Mouse (Mus musculus): Measurements from ENCODE around the gene Olfr1354.
"Not testable (repeated sequence)": the region's sequence is repeated elsewhere in the genome, so short reads cannot be mapped to it uniquely, and the experiment has no call there.

Olfr1354 gene

DNA sequence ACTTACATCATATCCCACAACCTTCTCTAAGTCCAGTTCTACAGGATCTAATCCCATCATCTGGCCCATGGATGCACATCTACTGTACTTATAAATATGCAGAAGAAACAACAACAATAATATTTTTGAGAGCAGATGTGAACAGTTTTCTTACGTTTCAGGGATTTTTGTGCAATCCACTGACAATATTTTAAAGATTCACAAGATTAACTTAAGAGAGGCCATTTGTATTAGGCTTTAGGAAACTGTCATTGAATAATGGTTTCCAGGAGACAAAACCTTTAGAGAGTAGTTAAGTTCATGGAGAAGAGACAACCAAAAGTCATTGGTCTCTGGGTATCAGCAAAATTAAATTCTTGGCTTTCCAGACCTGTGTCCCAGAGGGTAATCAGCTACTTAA, at the start of gene Olfr1354:
Gene Olfr1354, plus strand, starts transcription at position 301 of the 400 bp plus-strand sequence.
- not testable (repeated sequence) for DNase-seq (ENCODE audit: low read depth, low spot score)

DNA sequence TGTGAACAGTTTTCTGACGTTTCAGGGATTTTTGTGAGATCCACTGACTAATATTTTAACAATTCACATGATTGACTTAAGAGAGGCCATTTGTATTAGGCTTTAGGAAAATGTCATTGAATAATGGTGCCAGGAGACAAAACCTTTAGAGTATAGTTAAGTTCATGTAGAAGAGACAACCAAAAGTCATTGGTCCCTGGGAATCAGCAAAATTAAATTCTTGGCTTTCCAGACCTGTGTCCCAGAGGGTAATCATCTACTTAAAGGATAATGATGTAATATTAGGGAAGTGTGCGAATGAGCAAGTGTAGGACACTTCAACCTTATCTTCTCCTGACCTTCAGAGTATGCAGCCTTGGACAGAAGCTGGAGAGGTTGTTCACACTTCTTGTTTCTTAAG, 37.7 kb upstream of the Olfr1354 start, which contains the start of gene Olfr1355:
Gene Olfr1355, plus strand, starts transcription at position 301 of the 400 bp plus-strand sequence.
- no peak for DNase-seq (ENCODE audit: low read depth, low spot score)

DNA sequence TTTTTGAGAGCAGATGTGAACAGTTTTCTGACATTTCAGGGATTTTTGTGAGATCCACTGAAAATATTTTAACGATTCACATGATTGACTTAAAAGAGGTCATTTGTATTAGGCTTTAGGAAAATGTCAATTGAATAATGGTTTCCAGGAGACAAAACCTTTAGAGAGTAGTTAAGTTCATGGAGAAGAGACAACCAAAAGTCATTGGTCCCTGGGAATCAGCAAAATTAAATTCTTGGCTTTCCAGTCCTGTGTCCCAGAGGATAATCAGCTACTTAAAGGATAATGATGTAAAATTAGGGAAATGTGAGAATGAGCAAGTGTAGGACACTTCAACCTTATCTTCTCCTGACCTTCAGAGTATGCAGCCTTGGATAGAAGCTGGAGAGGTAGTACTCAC, 37.4 kb downstream of the Olfr1354 start, which contains the start of gene Olfr8:
Gene Olfr8, plus strand, starts transcription at position 301 of the 400 bp plus-strand sequence.
- not testable (repeated sequence) for DNase-seq (ENCODE audit: low read depth, low spot score)

DNA sequence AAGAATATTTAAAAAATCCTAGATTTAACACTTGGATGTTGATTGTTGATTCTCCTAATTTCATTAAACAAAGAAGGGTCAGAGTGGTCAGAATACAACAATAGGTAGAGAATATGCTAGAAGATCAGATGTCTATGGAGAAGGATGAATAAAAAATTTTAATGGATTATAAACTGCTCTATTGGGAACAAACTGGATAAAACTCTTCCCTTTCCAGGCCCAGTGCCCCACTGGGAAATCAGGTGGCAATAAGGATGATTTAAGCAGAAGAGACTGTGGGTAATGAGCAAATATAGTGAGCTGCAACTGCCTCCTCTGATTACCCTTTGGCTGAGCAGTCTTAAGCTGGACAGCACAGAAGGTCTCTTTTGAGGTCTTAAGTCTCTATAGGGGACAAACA, 50.0 kb downstream of the Olfr1354 start, which contains the start of gene Olfr1353:
Gene Olfr1353, plus strand, starts transcription at position 301 of the 400 bp plus-strand sequence.
- not testable (repeated sequence) for DNase-seq (ENCODE audit: low read depth, low spot score)
